In the genomic region with DNA sequence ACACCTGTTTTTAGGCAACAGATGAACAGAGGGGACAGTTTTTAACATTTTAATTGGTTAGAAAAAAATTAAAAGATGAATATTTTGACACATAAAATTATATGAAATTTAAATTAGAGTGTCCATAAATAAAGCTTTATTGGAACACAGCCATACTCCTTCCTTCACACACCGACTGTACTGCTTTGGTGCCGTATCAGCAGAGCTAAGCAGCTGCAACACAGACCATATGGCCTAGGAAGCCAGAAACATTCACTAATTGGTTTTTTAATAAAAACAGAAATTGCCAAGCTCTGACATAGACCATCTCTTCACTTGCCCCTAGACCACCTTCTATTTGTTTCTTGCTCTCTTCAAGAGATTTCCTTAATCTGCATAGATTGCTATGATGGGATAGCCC, we compare ENCODE assay signal across 20 mouse cellular contexts. TPM values are rescaled to one million over a fixed set of nuclear protein-coding genes. Genes with fewer than 3 reads are reported as not detected.
DNase-seq lines count a peak whose midpoint lies in the region; ATAC-seq and TF ChIP-seq lines count a peak whose summit lies in the region.
"Had no signal": no experiment of that assay in that cellular context is flagged by ENCODE, and none has a peak within 500 bp of the region (broad histone marks: within the 10 kb centered on the region; RNA-seq: fewer than 3 reads in every experiment).

No protein-coding gene starts in this region.

- peak; percentile 81; the same call in 1 of the 2 replicates for ATAC-seq in forebrain, embryonic 14.5 days
- ATAC-seq in forebrain, embryonic 16.5 days = peak; percentile 84
- no peak for ATAC-seq in kidney, embryonic 15.5 days (replicated peaks; ENCODE audit: low FRiP score)

- WGBS in forebrain, embryonic 14.5 days = 65% methylated on average over 2 of the region's 2 CpGs
- WGBS in forebrain, embryonic 10.5 days = 98% methylated on average over 2 of the region's 2 CpGs
- WGBS in forebrain, embryonic 16.5 days = 33% methylated on average over 2 of the region's 2 CpGs
- 68% methylated on average over 2 of the region's 2 CpGs for WGBS in kidney, embryonic 15.5 days

- H3K9me3 ChIP-seq in forebrain, embryonic 14.5 days (replicated peaks; ENCODE audit: control insufficient read depth, low read length) = no peaks in the 10 kb centered on the region
- H3K9me3 ChIP-seq in forebrain, embryonic 10.5 days = no peaks in the 10 kb centered on the region
- no peaks in the 10 kb centered on the region for H3K9me3 ChIP-seq in forebrain, embryonic 16.5 days (ENCODE audit: control insufficient read depth, low read length)
- no peaks in the 10 kb centered on the region for H3K9me3 ChIP-seq in kidney, embryonic 15.5 days (replicated peaks)
- H3K9me3 ChIP-seq: embryonic facial prominence, embryonic 10.5 days; embryonic facial prominence, embryonic 12.5 days had no signal

- H3K9ac ChIP-seq in forebrain, embryonic 14.5 days (ENCODE audit: low read length) = no peak overlapping the region
- no peak overlapping the region for H3K9ac ChIP-seq in forebrain, embryonic 16.5 days (replicated peaks; ENCODE audit: low read depth, low read length)
- H3K9ac ChIP-seq in kidney, embryonic 15.5 days = no peak overlapping the region
- H3K9ac ChIP-seq: embryonic facial prominence, embryonic 12.5 days had no signal

- H3K4me2 ChIP-seq in forebrain, embryonic 14.5 days (ENCODE audit: low read length) = no peak overlapping the region
- H3K4me2 ChIP-seq in forebrain, embryonic 16.5 days (ENCODE audit: low read length) = no peak overlapping the region
- H3K4me2 ChIP-seq in kidney, embryonic 15.5 days = no peak overlapping the region
- H3K4me2 ChIP-seq: embryonic facial prominence, embryonic 12.5 days had no signal

- no peak for TF ChIP-seq CTCF in layer of hippocampus, adult 2 months (conservative IDR thresholded peaks at IDR 0.05)
- no peak for TF ChIP-seq CTCF in brain, embryonic 14.5 days (IDR thresholded peaks at IDR 0.05; ENCODE audit: borderline replicate concordance, extremely low read depth, insufficient read depth, insufficient read length)

- H3K27ac ChIP-seq in forebrain, embryonic 14.5 days (ENCODE audit: low read depth, low read length) = no peak overlapping the region
- no peak overlapping the region for H3K27ac ChIP-seq in forebrain, embryonic 10.5 days
- H3K27ac ChIP-seq in layer of hippocampus, adult 2 months = peak overlapping the region; percentile 64
- no peak overlapping the region for H3K27ac ChIP-seq in forebrain, embryonic 16.5 days (ENCODE audit: low read length)
- no peak overlapping the region for H3K27ac ChIP-seq in kidney, embryonic 15.5 days
- H3K27ac ChIP-seq: embryonic facial prominence, embryonic 10.5 days; embryonic facial prominence, embryonic 12.5 days had no signal

- H3K4me3 ChIP-seq in forebrain, embryonic 14.5 days (ENCODE audit: low read depth, low read length) = no peak overlapping the region
- no peak overlapping the region for H3K4me3 ChIP-seq in forebrain, embryonic 10.5 days
- no peak overlapping the region for H3K4me3 ChIP-seq in layer of hippocampus, adult 2 months
- H3K4me3 ChIP-seq in forebrain, embryonic 16.5 days (replicated peaks; ENCODE audit: low read length) = no peak overlapping the region
- H3K4me3 ChIP-seq in kidney, embryonic 15.5 days (replicated peaks) = no peak overlapping the region
- H3K4me3 ChIP-seq: embryonic facial prominence, embryonic 10.5 days; embryonic facial prominence, embryonic 12.5 days had no signal

- no peak for TF ChIP-seq POLR2A in brain, embryonic 14.5 days (IDR thresholded peaks at IDR 0.05; ENCODE audit: borderline replicate concordance, extremely low read depth, insufficient read depth, insufficient read length, poor library complexity, severe bottlenecking)

- no peaks in the 10 kb centered on the region for H3K27me3 ChIP-seq in forebrain, embryonic 14.5 days (replicated peaks; ENCODE audit: control insufficient read depth, insufficient read depth, low read length)
- no peaks in the 10 kb centered on the region for H3K27me3 ChIP-seq in forebrain, embryonic 10.5 days (ENCODE audit: poor library complexity, severe bottlenecking)
- no peaks in the 10 kb centered on the region for H3K27me3 ChIP-seq in forebrain, embryonic 16.5 days (replicated peaks; ENCODE audit: control insufficient read depth, insufficient read depth, low read length)
- no peaks in the 10 kb centered on the region for H3K27me3 ChIP-seq in kidney, embryonic 15.5 days
- H3K27me3 ChIP-seq: embryonic facial prominence, embryonic 12.5 days had no signal

- no peaks in the 10 kb centered on the region; the same call in 1 of the 2 replicates for H3K4me1 ChIP-seq in forebrain, embryonic 14.5 days (ENCODE audit: control insufficient read depth, insufficient read depth, low read length)
- H3K4me1 ChIP-seq in forebrain, embryonic 10.5 days = no peaks in the 10 kb centered on the region
- H3K4me1 ChIP-seq in forebrain, embryonic 16.5 days (replicated peaks; ENCODE audit: control insufficient read depth, insufficient read depth, low read length) = 0 out of 2 replicates have a peak, but pooled peaks cover 3% of the 10 kb centered on the region
- H3K4me1 ChIP-seq in kidney, embryonic 15.5 days = no peaks in the 10 kb centered on the region
- H3K4me1 ChIP-seq: embryonic facial prominence, embryonic 10.5 days; embryonic facial prominence, embryonic 12.5 days had no signal

- H3K36me3 ChIP-seq in forebrain, embryonic 14.5 days (ENCODE audit: control insufficient read depth, insufficient read depth, low read length) = no peaks in the 10 kb centered on the region
- H3K36me3 ChIP-seq in forebrain, embryonic 10.5 days (replicated peaks) = no peaks in the 10 kb centered on the region
- no peaks in the 10 kb centered on the region for H3K36me3 ChIP-seq in forebrain, embryonic 16.5 days (ENCODE audit: control insufficient read depth, insufficient read depth)
- H3K36me3 ChIP-seq in kidney, embryonic 15.5 days = no peaks in the 10 kb centered on the region
- H3K36me3 ChIP-seq: embryonic facial prominence, embryonic 10.5 days; embryonic facial prominence, embryonic 12.5 days had no signal

- peak; percentile 62 for DNase-seq in forebrain, embryonic 14.5 days (ENCODE audit: low spot score)
- no peak for DNase-seq in forebrain, embryonic 10.5 days (ENCODE audit: extremely low spot score, low spot score)
- no peak for DNase-seq in layer of hippocampus, adult 2 months (ENCODE audit: low spot score in 2 of 2)
- no peak for DNase-seq in layer of hippocampus, postnatal 25 days (ENCODE audit: extremely low spot score in 1 of 2, low spot score in 1 of 2)
- peak; percentile 56 for DNase-seq in brain, embryonic 14.5 days (ENCODE audit: low read depth)
- no peak for DNase-seq in gastrocnemius, adult 18-20 months (ENCODE audit: low spot score)
- DNase-seq: adrenal gland, adult 2 months; adrenal gland, postnatal 10 days; adrenal gland, postnatal 25 days; cerebellum, adult 11-12 months; cerebellum, adult 2 months; cerebellum, adult 9-10 months; cerebellum, postnatal 10 days; cerebellum, postnatal 25 days had no signal

RNA-seq across cellular contexts. Expression of a gene that starts 40.2 kb away (rescaled TPM):
- 7.1 and 9.4 TPM in 2 replicates for polyA plus RNA-seq in forebrain, embryonic 14.5 days (2014; fragmentation: Nextera tagmentation; extraction: Ambion mirVana)
- polyA plus RNA-seq in forebrain, embryonic 10.5 days (2016; fragmentation: Nextera tagmentation; extraction: Ambion mirVana) = 2.5 and 2.6 TPM in 2 replicates
- 10 to 100 TPM; 24.0 to 25.7 TPM for total RNA-seq in layer of hippocampus, adult 2 months (2021)
- 10 to 100 TPM; 18.9 to 21.9 TPM for total RNA-seq in layer of hippocampus, postnatal 25 days (2021)
- polyA plus RNA-seq in brain, embryonic 14.5 days (2012; rRNA removed) = 14.5 and 16.0 TPM in 2 replicates
- 8.7 and 12.3 TPM in 2 replicates for polyA plus RNA-seq in forebrain, embryonic 16.5 days (2015; fragmentation: Nextera tagmentation; extraction: Ambion mirVana)
- 13.0 and 14.6 TPM in 2 replicates for polyA plus RNA-seq in kidney, embryonic 15.5 days (2015; fragmentation: Nextera tagmentation; extraction: Ambion mirVana)
- not detected for total RNA-seq in gastrocnemius, adult 18-20 months (2021)
- total RNA-seq: MEL had no signal
- polyA plus RNA-seq: C2C12 had no signal

Comparison
In these comparisons a context has a peak if more than half of its experiments do, and no peak if none do; other contexts are left out.
1. DNase-seq: peak in forebrain, embryonic 14.5 days (single experiment) and brain, embryonic 14.5 days (single experiment); none in forebrain, embryonic 10.5 days (single experiment), layer of hippocampus, adult 2 months (0 of 2), layer of hippocampus, postnatal 25 days (0 of 2) and gastrocnemius, adult 18-20 months (single experiment).